Mouse (Mus musculus): Measurements from ENCODE around the gene Epop. TPM values are rescaled to one million over a fixed set of nuclear protein-coding genes. Genes with fewer than 3 reads are reported as not detected.

Epop gene
- polyA plus RNA-seq, 1 experiment from 2014 or later: 4.1 TPM

DNA sequence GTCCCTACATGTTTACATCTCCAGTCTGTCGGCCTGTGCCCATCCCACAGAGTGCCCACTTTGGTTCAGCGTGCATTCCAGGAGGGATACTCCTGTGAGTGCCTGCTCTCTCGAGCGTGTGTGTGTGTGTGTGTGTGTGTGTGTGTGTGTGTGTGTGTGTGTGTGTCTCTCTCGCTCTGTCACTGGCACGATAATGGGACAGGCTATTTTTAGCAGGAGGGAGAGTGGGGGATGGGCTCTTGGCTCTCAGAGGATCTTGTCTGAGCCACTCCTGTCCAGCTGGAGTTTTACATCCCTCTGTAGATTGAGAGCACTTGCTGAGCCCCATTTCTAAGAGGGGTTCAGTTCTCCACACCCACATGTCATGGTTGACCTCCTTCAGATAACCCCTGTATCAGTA lies 40.3 kb upstream of the Epop start:
- Histone ChIP-seq H3K27me3 (replicated peaks; ENCODE audit: control insufficient read depth, insufficient read depth, low read length) (peaks cover 7% of the 10 kb centered on the region), H3K36me3 (ENCODE audit: control insufficient read depth, insufficient read depth, low read length) (peaks cover 20% of the 10 kb centered on the region), H3K4me2 (peak overlapping the region; percentile 33), H3K27ac (ENCODE audit: low read depth, low read length) (no peak overlapping the region), H3K4me3 (ENCODE audit: low read depth, low read length) (no peak overlapping the region), H3K9me3 (ENCODE audit: control insufficient read depth, low read length) (no peaks in the 10 kb centered on the region), H3K4me1 (replicated peaks; ENCODE audit: control insufficient read depth, insufficient read depth, low read length) (peaks cover 16% of the 10 kb centered on the region), H3K9ac (ENCODE audit: low read depth, low read length) (no peak overlapping the region)
- WGBS: 25% methylated on average over 6 of the region's 6 CpGs
- no peak for DNase-seq (ENCODE audit: low spot score)
- ATAC-seq (replicated peaks; ENCODE audit: low FRiP score): no peak

DNA sequence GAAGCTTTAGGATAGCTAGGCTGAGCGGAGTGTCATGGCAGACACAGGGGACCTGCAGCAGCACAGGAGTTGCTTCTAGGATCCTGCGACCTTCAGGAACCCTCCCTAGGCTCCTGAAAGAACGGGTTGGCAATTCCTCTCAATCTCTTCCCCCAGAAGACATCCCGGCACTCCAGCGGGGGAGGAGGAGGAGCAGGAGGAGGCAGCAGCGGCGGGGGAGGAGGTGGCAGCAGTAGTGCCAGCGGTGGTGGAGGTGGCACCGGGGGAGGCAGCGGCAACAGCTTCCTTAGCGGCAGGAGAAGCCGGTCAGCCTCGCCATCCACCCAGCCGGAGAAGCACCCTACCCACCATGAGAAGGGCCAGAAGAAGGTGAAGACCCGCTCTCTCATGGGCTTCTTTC lies 39.8 kb upstream of the Epop start:
- peaks cover 16% of the 10 kb centered on the region for H3K4me1 ChIP-seq (replicated peaks; ENCODE audit: control insufficient read depth, insufficient read depth, low read length)
- no peaks in the 10 kb centered on the region for H3K9me3 ChIP-seq (ENCODE audit: control insufficient read depth, low read length)
- no peak overlapping the region for H3K27ac ChIP-seq (ENCODE audit: low read depth, low read length)
- DNase-seq (ENCODE audit: low spot score): no peak
- H3K4me3 ChIP-seq (ENCODE audit: low read depth, low read length): no peak overlapping the region
- H3K4me2 ChIP-seq: no peak overlapping the region
- 61% methylated on average over 15 of the region's 15 CpGs for WGBS
- ATAC-seq (replicated peaks; ENCODE audit: low FRiP score): no peak
- peaks cover 15% of the 10 kb centered on the region for H3K36me3 ChIP-seq (ENCODE audit: control insufficient read depth, insufficient read depth, low read length)
- H3K27me3 ChIP-seq (replicated peaks; ENCODE audit: control insufficient read depth, insufficient read depth, low read length): peaks cover 11% of the 10 kb centered on the region
- no peak overlapping the region for H3K9ac ChIP-seq (ENCODE audit: low read depth, low read length)

DNA sequence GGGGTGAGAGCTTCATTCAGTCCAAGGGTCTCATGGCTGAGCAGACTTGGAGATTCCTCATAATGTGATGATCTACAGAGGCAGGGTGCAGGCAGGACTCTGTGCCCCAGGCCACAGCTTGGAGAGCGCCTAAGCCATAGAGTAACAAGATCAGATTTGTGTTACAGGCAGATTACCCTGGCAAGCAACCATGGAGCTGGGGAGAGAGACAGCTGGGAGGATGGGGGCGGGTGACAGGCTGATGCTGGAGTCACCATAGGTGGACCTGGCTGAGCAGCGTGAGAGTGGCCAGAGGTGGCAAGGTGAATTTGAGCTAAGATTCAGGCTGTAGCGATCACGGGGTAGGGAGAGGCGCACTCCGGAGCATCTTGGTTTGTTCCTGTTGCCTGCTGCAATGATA lies 38.7 kb upstream of the Epop start:
- Histone ChIP-seq H3K36me3 (ENCODE audit: control insufficient read depth, insufficient read depth, low read length) (peaks cover 13% of the 10 kb centered on the region), H3K4me1 (replicated peaks; ENCODE audit: control insufficient read depth, insufficient read depth, low read length) (peaks cover 16% of the 10 kb centered on the region), H3K4me3 (ENCODE audit: low read depth, low read length) (no peak overlapping the region), H3K27ac (ENCODE audit: low read depth, low read length) (no peak overlapping the region), H3K9me3 (ENCODE audit: control insufficient read depth, low read length) (no peaks in the 10 kb centered on the region), H3K4me2 (no peak overlapping the region), H3K9ac (ENCODE audit: low read depth, low read length) (no peak overlapping the region), H3K27me3 (replicated peaks; ENCODE audit: control insufficient read depth, insufficient read depth, low read length) (peaks cover 22% of the 10 kb centered on the region)
- 82% methylated on average over 7 of the region's 7 CpGs for WGBS
- ATAC-seq (replicated peaks; ENCODE audit: low FRiP score) (no peak), DNase-seq (ENCODE audit: low spot score) (no peak)

DNA sequence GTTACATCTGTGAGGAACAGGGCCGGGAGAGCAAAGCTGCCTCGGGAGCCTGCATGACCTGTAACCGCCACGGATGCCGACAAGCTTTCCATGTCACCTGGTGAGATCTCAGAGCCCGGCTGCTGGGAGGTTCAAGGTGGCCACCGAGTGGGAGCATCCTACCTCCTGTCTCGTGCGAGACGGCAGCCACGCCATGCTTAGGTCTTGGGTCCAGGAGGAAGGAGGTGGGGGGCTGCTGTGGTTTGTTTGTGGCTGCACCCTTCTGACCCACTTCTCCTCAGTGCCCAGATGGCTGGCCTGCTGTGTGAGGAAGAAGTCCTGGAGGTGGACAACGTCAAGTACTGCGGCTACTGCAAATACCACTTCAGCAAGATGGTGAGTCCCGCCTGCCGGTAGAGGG lies 37.3 kb upstream of the Epop start:
- no peaks in the 10 kb centered on the region for H3K9me3 ChIP-seq (ENCODE audit: control insufficient read depth, low read length)
- H3K27ac ChIP-seq (ENCODE audit: low read depth, low read length): no peak overlapping the region
- no peak overlapping the region for H3K4me2 ChIP-seq
- H3K27me3 ChIP-seq (replicated peaks; ENCODE audit: control insufficient read depth, insufficient read depth, low read length): peaks cover 36% of the 10 kb centered on the region
- peaks cover 13% of the 10 kb centered on the region for H3K36me3 ChIP-seq (ENCODE audit: control insufficient read depth, insufficient read depth, low read length)
- H3K9ac ChIP-seq (ENCODE audit: low read depth, low read length): no peak overlapping the region
- peaks cover 22% of the 10 kb centered on the region for H3K4me1 ChIP-seq (replicated peaks; ENCODE audit: control insufficient read depth, insufficient read depth, low read length)
- DNase-seq (ENCODE audit: low spot score) (no peak), ATAC-seq (replicated peaks; ENCODE audit: low FRiP score) (no peak)
- 79% methylated on average over 15 of the region's 15 CpGs for WGBS
- H3K4me3 ChIP-seq (ENCODE audit: low read depth, low read length): no peak overlapping the region

DNA sequence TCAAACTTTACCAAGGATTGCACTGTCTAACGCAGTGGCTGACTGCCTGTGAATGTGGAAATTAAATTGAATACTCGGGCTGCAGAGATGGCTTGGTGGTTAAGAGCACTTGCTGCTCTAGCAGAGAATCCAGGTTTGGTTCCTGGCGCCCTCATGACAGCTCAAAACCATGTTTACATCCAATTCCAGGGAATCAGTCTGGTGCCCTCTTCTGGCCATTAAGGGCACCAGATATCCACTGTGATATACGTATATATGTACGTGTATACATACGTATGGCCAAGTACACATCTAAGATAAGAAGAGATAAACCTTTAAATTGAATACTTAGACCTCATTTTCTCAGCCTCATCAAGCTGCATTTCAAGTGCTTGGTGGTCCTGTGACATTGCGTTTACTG lies 36.7 kb upstream of the Epop start:
- no peak for ATAC-seq (replicated peaks; ENCODE audit: low FRiP score)
- peaks cover 13% of the 10 kb centered on the region for H3K36me3 ChIP-seq (ENCODE audit: control insufficient read depth, insufficient read depth, low read length)
- no peak overlapping the region for H3K27ac ChIP-seq (ENCODE audit: low read depth, low read length)
- H3K9ac ChIP-seq (ENCODE audit: low read depth, low read length): no peak overlapping the region
- no peak for DNase-seq (ENCODE audit: low spot score)
- no peak overlapping the region for H3K4me3 ChIP-seq (ENCODE audit: low read depth, low read length)
- WGBS: 86% methylated on average over 7 of the region's 7 CpGs
- no peaks in the 10 kb centered on the region for H3K9me3 ChIP-seq (ENCODE audit: control insufficient read depth, low read length)
- H3K4me2 ChIP-seq: no peak overlapping the region
- peaks cover 24% of the 10 kb centered on the region for H3K4me1 ChIP-seq (replicated peaks; ENCODE audit: control insufficient read depth, insufficient read depth, low read length)
- peaks cover 41% of the 10 kb centered on the region for H3K27me3 ChIP-seq (replicated peaks; ENCODE audit: control insufficient read depth, insufficient read depth, low read length)

DNA sequence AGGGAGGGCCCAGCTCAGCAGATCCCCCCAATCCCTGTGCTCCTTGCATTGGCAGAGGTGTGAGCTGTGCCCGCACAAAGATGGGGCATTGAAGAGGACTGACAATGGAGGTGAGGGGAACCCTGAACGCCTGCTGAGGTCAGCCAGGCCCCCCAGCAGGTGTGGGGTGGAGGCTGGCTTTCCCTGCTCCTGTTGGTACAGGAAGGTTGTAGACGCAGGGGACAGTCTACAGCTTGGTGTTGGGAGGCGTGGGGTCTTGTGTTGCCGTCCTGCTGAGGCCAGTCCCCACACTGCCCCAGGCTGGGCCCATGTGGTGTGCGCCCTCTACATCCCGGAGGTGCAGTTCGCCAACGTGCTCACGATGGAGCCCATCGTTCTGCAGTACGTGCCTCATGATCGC lies 35.9 kb upstream of the Epop start:
- peaks cover 49% of the 10 kb centered on the region for H3K27me3 ChIP-seq (replicated peaks; ENCODE audit: control insufficient read depth, insufficient read depth, low read length)

DNA sequence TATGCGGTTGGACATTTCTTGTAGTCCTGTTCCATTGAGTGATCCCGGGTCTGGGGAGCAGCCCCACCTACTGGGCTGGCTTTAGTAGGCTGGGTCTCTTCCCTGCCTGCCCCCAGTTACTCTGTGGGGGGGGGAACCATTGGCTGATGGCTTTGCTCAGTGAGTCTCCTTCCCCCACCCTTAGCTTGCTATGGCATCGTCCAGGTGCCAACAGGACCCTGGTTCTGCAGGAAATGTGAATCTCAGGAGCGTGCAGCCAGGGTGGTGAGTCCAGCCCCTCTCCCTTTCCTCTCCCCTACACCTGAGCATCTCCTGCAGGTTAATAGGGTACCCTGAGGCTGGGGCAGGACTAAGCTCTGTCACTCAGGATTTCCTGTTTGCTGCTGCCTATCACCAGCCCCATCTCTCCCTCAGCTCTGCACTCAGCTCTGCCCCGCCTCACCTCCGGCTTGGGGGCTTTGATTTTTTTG lies 35.3 kb upstream of the Epop start:
- Histone ChIP-seq H3K4me3 (ENCODE audit: low read depth, low read length) (peak overlapping the region; percentile 80; the same call in 1 of the 2 replicates), H3K36me3 (ENCODE audit: control insufficient read depth, insufficient read depth, low read length) (peaks cover 10% of the 10 kb centered on the region), H3K9me3 (ENCODE audit: control insufficient read depth, low read length) (no peaks in the 10 kb centered on the region), H3K27ac (ENCODE audit: low read depth, low read length) (no peak overlapping the region), H3K9ac (ENCODE audit: low read depth, low read length) (no peak overlapping the region), H3K4me2 (peak overlapping the region; percentile 76), H3K27me3 (replicated peaks; ENCODE audit: control insufficient read depth, insufficient read depth, low read length) (peaks cover 54% of the 10 kb centered on the region), H3K4me1 (replicated peaks; ENCODE audit: control insufficient read depth, insufficient read depth, low read length) (peaks cover 24% of the 10 kb centered on the region)
- ATAC-seq (replicated peaks; ENCODE audit: low FRiP score) (no peak), DNase-seq (ENCODE audit: low spot score) (no peak)
- WGBS: 24% methylated on average over 6 of the region's 6 CpGs

More for the DNA sequence above, 35.9 kb upstream of the Epop start:
- H3K9me3 ChIP-seq (ENCODE audit: control insufficient read depth, low read length): no peaks in the 10 kb centered on the region
- H3K4me2 ChIP-seq: no peak overlapping the region
- WGBS: 83% methylated on average over 13 of the region's 13 CpGs
- ATAC-seq (replicated peaks; ENCODE audit: low FRiP score) (no peak), DNase-seq (ENCODE audit: low spot score) (no peak)
- peaks cover 30% of the 10 kb centered on the region for H3K4me1 ChIP-seq (replicated peaks; ENCODE audit: control insufficient read depth, insufficient read depth, low read length)
- no peak overlapping the region for H3K4me3 ChIP-seq (ENCODE audit: low read depth, low read length)
- H3K36me3 ChIP-seq (ENCODE audit: control insufficient read depth, insufficient read depth, low read length): peaks cover 10% of the 10 kb centered on the region
- no peak overlapping the region for H3K27ac ChIP-seq (ENCODE audit: low read depth, low read length)
- H3K9ac ChIP-seq (ENCODE audit: low read depth, low read length): no peak overlapping the region

DNA sequence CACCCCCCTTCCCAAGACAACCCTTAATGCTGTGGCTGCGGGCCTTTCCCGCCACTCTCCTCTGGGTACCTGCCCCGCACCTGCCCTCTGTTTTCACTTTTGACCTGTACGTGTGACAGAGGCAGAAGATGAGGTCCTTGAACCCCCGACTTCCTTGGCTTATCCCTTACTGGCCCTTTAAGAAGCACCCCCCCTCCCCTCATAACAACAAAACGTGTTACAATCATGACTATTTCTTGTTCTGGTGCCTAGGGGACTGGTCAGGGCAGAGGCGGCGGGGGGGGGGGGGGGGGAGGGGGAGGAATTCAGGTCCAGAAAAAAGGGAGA lies 34.8 kb upstream of the Epop start:
- H3K4me1 ChIP-seq (replicated peaks; ENCODE audit: control insufficient read depth, insufficient read depth, low read length): peaks cover 22% of the 10 kb centered on the region
- H3K4me2 ChIP-seq: peak overlapping the region; percentile 76
- 2% methylated on average over 6 of the region's 8 CpGs for WGBS
- no peak overlapping the region for H3K27ac ChIP-seq (ENCODE audit: low read depth, low read length)
- H3K9ac ChIP-seq (ENCODE audit: low read depth, low read length): peak overlapping the region; percentile 39
- peaks cover 10% of the 10 kb centered on the region for H3K36me3 ChIP-seq (ENCODE audit: control insufficient read depth, insufficient read depth, low read length)
- no peaks in the 10 kb centered on the region for H3K9me3 ChIP-seq (ENCODE audit: control insufficient read depth, low read length)
- DNase-seq (ENCODE audit: low spot score) (no peak), ATAC-seq (replicated peaks; ENCODE audit: low FRiP score) (no peak)
- H3K27me3 ChIP-seq (replicated peaks; ENCODE audit: control insufficient read depth, insufficient read depth, low read length): peaks cover 54% of the 10 kb centered on the region
- H3K4me3 ChIP-seq (ENCODE audit: low read depth, low read length): peak overlapping the region; percentile 80

DNA sequence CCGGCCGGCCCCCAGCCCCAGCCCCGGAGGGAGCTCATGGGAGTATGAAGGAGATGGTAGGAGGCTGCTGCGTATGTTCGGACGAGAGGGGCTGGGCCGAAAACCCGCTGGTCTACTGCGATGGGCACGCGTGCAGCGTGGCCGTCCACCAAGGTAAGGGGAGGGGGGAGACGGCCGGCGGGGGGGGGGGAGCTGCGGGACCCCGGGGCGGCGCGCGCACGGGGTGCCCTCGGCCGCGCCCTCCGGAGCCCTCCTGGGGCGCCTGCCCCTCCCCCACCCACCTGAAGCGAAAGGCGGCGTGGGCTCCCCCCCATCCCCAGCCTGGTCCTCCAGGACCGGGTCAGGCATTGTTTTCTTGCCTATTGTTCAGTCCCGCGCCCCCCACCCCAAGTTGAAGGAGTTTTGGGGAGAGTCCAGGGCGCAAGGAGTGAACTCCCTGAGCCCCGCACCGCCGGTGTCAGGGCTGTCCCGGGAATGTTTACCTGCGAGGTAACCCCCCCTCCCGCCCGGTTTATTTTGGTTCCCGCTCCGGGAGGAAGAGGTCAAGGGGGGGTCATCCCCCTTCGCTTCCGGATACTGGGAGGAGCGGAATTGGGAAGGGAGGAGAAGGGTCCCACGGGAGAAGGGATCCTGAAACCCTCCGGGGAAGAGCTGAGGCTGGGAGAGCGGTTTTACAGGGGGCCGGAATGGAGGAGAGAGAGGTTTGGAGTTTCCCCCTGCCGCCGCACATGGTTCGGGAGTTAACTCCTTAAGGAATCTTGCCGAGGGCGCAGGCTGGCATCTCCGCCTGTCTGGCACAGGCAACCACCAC lies 34.2 kb upstream of the Epop start:
- Histone ChIP-seq H3K4me2 (peak overlapping the region; percentile 76), H3K9ac (ENCODE audit: low read depth, low read length) (peak overlapping the region; percentile 75), H3K36me3 (ENCODE audit: control insufficient read depth, insufficient read depth, low read length) (peaks cover 10% of the 10 kb centered on the region), H3K4me3 (ENCODE audit: low read depth, low read length) (peak overlapping the region; percentile 80), H3K27ac (ENCODE audit: low read depth, low read length) (peak overlapping the region; percentile 70), H3K27me3 (replicated peaks; ENCODE audit: control insufficient read depth, insufficient read depth, low read length) (peaks cover 54% of the 10 kb centered on the region), H3K9me3 (ENCODE audit: control insufficient read depth, low read length) (no peaks in the 10 kb centered on the region), H3K4me1 (replicated peaks; ENCODE audit: control insufficient read depth, insufficient read depth, low read length) (peaks cover 22% of the 10 kb centered on the region)
- ATAC-seq (replicated peaks; ENCODE audit: low FRiP score) (no peak), DNase-seq (ENCODE audit: low spot score) (no peak)
- WGBS: 1% methylated on average over 44 of the region's 57 CpGs

All from liver, embryonic 11.5 days (tissue).